Comparison of ENCODE assay signal across 7 mouse cellular contexts in genomic region chr5:134183162-134183561, GRCm38 (mm10). TPM values are rescaled to one million over a fixed set of nuclear protein-coding genes. Genes with fewer than 3 reads are reported as not detected.
DNase-seq lines count a peak whose midpoint lies in the region; ATAC-seq and TF ChIP-seq lines count a peak whose summit lies in the region.

No protein-coding gene starts in this region.

- peak overlapping the region; percentile 89 for H3K9ac ChIP-seq in lung, embryonic 16.5 days (ENCODE audit: low read length)
- peak overlapping the region; percentile 58 for H3K9ac ChIP-seq in embryonic facial prominence, embryonic 15.5 days
- no peak overlapping the region for H3K9ac ChIP-seq in intestine, postnatal 0 days (ENCODE audit: low read depth, low read length)

- no peak for TF ChIP-seq POLR2A in olfactory bulb, adult 2 months (IDR thresholded peaks at IDR 0.05; ENCODE audit: insufficient read depth, low read depth, low read length)

- peak overlapping the region; percentile 93 for H3K4me2 ChIP-seq in lung, embryonic 16.5 days (ENCODE audit: low read depth, low read length)
- peak overlapping the region; percentile 89 for H3K4me2 ChIP-seq in embryonic facial prominence, embryonic 15.5 days (replicated peaks)
- peak overlapping the region; percentile 75 for H3K4me2 ChIP-seq in intestine, postnatal 0 days (replicated peaks; ENCODE audit: low read depth)

- peak overlapping the region; percentile 83 for H3K4me3 ChIP-seq in lung, embryonic 16.5 days (ENCODE audit: low read length)
- H3K4me3 ChIP-seq in embryonic facial prominence, embryonic 15.5 days (replicated peaks) = peak overlapping the region; percentile 63
- peak overlapping the region; percentile 80; the same call in 1 of the 2 replicates for H3K4me3 ChIP-seq in intestine, postnatal 0 days (ENCODE audit: low read depth, low read length)
- H3K4me3 ChIP-seq in olfactory bulb, adult 2 months (ENCODE audit: insufficient read depth, low read depth, low read length) = peak overlapping the region; percentile 75

- H3K27me3 ChIP-seq in lung, embryonic 16.5 days (ENCODE audit: control insufficient read depth, insufficient read depth, low read depth, low read length) = no peaks in the 10 kb centered on the region
- H3K27me3 ChIP-seq in embryonic facial prominence, embryonic 15.5 days = no peaks in the 10 kb centered on the region
- H3K27me3 ChIP-seq in intestine, postnatal 0 days (replicated peaks; ENCODE audit: control insufficient read depth, insufficient read depth, low read length) = no peaks in the 10 kb centered on the region

- no peaks in the 10 kb centered on the region for H3K36me3 ChIP-seq in lung, embryonic 16.5 days (ENCODE audit: control insufficient read depth, insufficient read depth, low read length)
- no peaks in the 10 kb centered on the region for H3K36me3 ChIP-seq in embryonic facial prominence, embryonic 15.5 days
- no peaks in the 10 kb centered on the region for H3K36me3 ChIP-seq in intestine, postnatal 0 days (ENCODE audit: control insufficient read depth, insufficient read depth)

- intact Hi-C loops in left cerebral cortex, postnatal 14 days (cut with DNase I) = no loop called here

- no peak for ATAC-seq in lung, embryonic 16.5 days (ENCODE audit: low read depth)
- no peak for ATAC-seq in embryonic facial prominence, embryonic 15.5 days (ENCODE audit: insufficient number of reproducible peaks, low FRiP score, low TSS enrichment, low read depth)
- no peak for ATAC-seq in intestine, postnatal 0 days
- ATAC-seq in cerebellum, adult (ENCODE audit: insufficient number of reproducible peaks, low FRiP score, low TSS enrichment) = no peak

- WGBS in lung, embryonic 16.5 days = 32% methylated on average over 7 of the region's 7 CpGs
- WGBS in embryonic facial prominence, embryonic 15.5 days = 47% methylated on average over 7 of the region's 7 CpGs
- 34% methylated on average over 7 of the region's 7 CpGs for WGBS in intestine, postnatal 0 days
- 45% methylated on average over 7 of the region's 7 CpGs for WGBS in olfactory bulb, adult 2 months

- TF ChIP-seq CTCF in intestine, postnatal 0 days (IDR thresholded peaks at IDR 0.05; ENCODE audit: low read depth) = no peak
- no peak for TF ChIP-seq CTCF in olfactory bulb, adult 2 months (IDR thresholded peaks at IDR 0.05; ENCODE audit: insufficient read depth, low read depth, low read length)

- no peak for DNase-seq in lung, adult 18-20 months
- no peak for DNase-seq in left cerebral cortex, postnatal 14 days (ENCODE audit: low spot score in 2 of 2)

- peak overlapping the region; percentile 94; the same call in 1 of the 2 replicates for H3K27ac ChIP-seq in lung, embryonic 16.5 days (ENCODE audit: low read length)
- peak overlapping the region; percentile 90 for H3K27ac ChIP-seq in embryonic facial prominence, embryonic 15.5 days (replicated peaks)
- H3K27ac ChIP-seq in intestine, postnatal 0 days (ENCODE audit: low read depth, low read length) = peak overlapping the region; percentile 90; the same call in 1 of the 2 replicates
- H3K27ac ChIP-seq in olfactory bulb, adult 2 months (ENCODE audit: insufficient read depth, low read depth, low read length) = peak overlapping the region; percentile 80

- H3K4me1 ChIP-seq in lung, embryonic 16.5 days (replicated peaks; ENCODE audit: control insufficient read depth, insufficient read depth, low read length) = peaks cover 15% of the 10 kb centered on the region
- peaks cover 20% of the 10 kb centered on the region for H3K4me1 ChIP-seq in embryonic facial prominence, embryonic 15.5 days
- H3K4me1 ChIP-seq in intestine, postnatal 0 days (replicated peaks; ENCODE audit: control insufficient read depth, insufficient read depth, low read length) = 0 out of 2 replicates have a peak, but pooled peaks cover 10% of the 10 kb centered on the region
- H3K4me1 ChIP-seq in olfactory bulb, adult 2 months (ENCODE audit: control insufficient read depth, insufficient read depth, low read length) = peaks cover 19% of the 10 kb centered on the region

- no peaks in the 10 kb centered on the region for H3K9me3 ChIP-seq in lung, embryonic 16.5 days (ENCODE audit: control insufficient read depth, low read length)
- no peaks in the 10 kb centered on the region for H3K9me3 ChIP-seq in embryonic facial prominence, embryonic 15.5 days (replicated peaks)
- H3K9me3 ChIP-seq in intestine, postnatal 0 days (ENCODE audit: control insufficient read depth) = no peaks in the 10 kb centered on the region

RNA-seq across cellular contexts. Expression of gene Gtf2ird2, which starts 0.7 kb away (rescaled TPM):
- 8.6 and 9.1 TPM in 2 replicates for polyA plus RNA-seq in lung, embryonic 16.5 days (2015; fragmentation: Nextera tagmentation; extraction: Ambion mirVana)
- polyA plus RNA-seq in embryonic facial prominence, embryonic 15.5 days (2015; fragmentation: Nextera tagmentation; extraction: Ambion mirVana) = 8.8 and 9.0 TPM in 2 replicates
- 2.9 and 3.6 TPM in 2 replicates for polyA plus RNA-seq in intestine, postnatal 0 days (2015; fragmentation: Nextera tagmentation; extraction: Ambion mirVana)
- polyA plus RNA-seq in olfactory bulb, adult 2 months (2012; ENCODE audit: insufficient read depth, insufficient read length, low replicate concordance, missing spikeins) = not detected in 2 replicates
- 10 to 100 TPM; 14.5 to 15.4 TPM for total RNA-seq in left cerebral cortex, postnatal 14 days (2021)

RNA-seq across cellular contexts. Expression of gene Rcc1l, which starts 6.6 kb away (rescaled TPM):
- 22.5 and 22.8 TPM in 2 replicates for polyA plus RNA-seq in lung, embryonic 16.5 days (2015; fragmentation: Nextera tagmentation; extraction: Ambion mirVana)
- polyA plus RNA-seq in embryonic facial prominence, embryonic 15.5 days (2015; fragmentation: Nextera tagmentation; extraction: Ambion mirVana) = 26.1 and 29.4 TPM in 2 replicates
- 14.7 and 16.1 TPM in 2 replicates for polyA plus RNA-seq in intestine, postnatal 0 days (2015; fragmentation: Nextera tagmentation; extraction: Ambion mirVana)
- polyA plus RNA-seq in olfactory bulb, adult 2 months (2012; ENCODE audit: insufficient read depth, insufficient read length, low replicate concordance, missing spikeins) = not detected in 2 replicates
- total RNA-seq in left cerebral cortex, postnatal 14 days (2021) = 10 to 100 TPM; 15.7 to 16.0 TPM

RNA-seq across cellular contexts. Expression of gene Ncf1, which starts 46.3 kb away (rescaled TPM):
- polyA plus RNA-seq in lung, embryonic 16.5 days (2015; fragmentation: Nextera tagmentation; extraction: Ambion mirVana) = 9.0 and 10.4 TPM in 2 replicates
- 10.2 and 10.3 TPM in 2 replicates for polyA plus RNA-seq in embryonic facial prominence, embryonic 15.5 days (2015; fragmentation: Nextera tagmentation; extraction: Ambion mirVana)
- 2.1 TPM in 2 replicates for polyA plus RNA-seq in intestine, postnatal 0 days (2015; fragmentation: Nextera tagmentation; extraction: Ambion mirVana)
- polyA plus RNA-seq in olfactory bulb, adult 2 months (2012; ENCODE audit: insufficient read depth, insufficient read length, low replicate concordance, missing spikeins) = not detected in 2 replicates
- total RNA-seq in left cerebral cortex, postnatal 14 days (2021) = 1 to 10 TPM; 6.7 to 9.2 TPM

Comparison
In these comparisons a context has a peak if more than half of its experiments do, and no peak if none do; other contexts are left out.
1. RNA of gene Rcc1l, which starts 6.6 kb away (polyA plus RNA-seq): 26.1 to 29.4 TPM in embryonic facial prominence, embryonic 15.5 days, 22.5 to 22.8 TPM in lung, embryonic 16.5 days and 14.7 to 16.1 TPM in intestine, postnatal 0 days; not detected in olfactory bulb, adult 2 months; every median in the first group is over 10 times any median in the second.
2. Peak in every context shown above with its lines, with median percentiles within 50 percentile points of each other: H3K27ac ChIP-seq, H3K4me2 ChIP-seq and H3K4me3 ChIP-seq.